Mouse (Mus musculus): ENCODE data around the gene Sp3.
"Not testable (repeated sequence)": the region's sequence is repeated elsewhere in the genome, so short reads cannot be mapped to it uniquely, and the experiment has no call there.

- not testable (repeated sequence) for TF ChIP-seq CTCF (IDR thresholded peaks at IDR 0.05; ENCODE audit: control insufficient read depth, insufficient read depth, low read length); POLR2A (IDR thresholded peaks at IDR 0.05; ENCODE audit: borderline replicate concordance, control insufficient read depth, low read depth, low read length)
Observed at GRCm38 (mm10) chr2:73014063-73014462, 33.8 kb upstream of the Sp3 start.

Measured in bone marrow, adult 2 months (tissue).